Mouse (Mus musculus) kidney, postnatal 0 days (tissue): Measurements from ENCODE around the gene D430019H16Rik. TPM values are rescaled to one million over a fixed set of nuclear protein-coding genes. Genes with fewer than 3 reads are reported as not detected.

ENCODE experiments used
- ATAC-seq: fragments of 200-750 bp; cut with Nextera tagmentation; replicated peaks from 2 replicates; pipeline ENCODE4 v1.8.0; 2017; ENCODE audit warnings: low read depth, moderate number of reproducible peaks, moderate TSS enrichment, moderate library complexity; ENCODE audit not compliant: low FRiP score
- DNase-seq: peaks from one replicate; pipeline ENCODE4 v3.0.0-alpha.2; 2016; ENCODE audit warnings: low spot score
- H3K27ac ChIP-seq: fragments of 300-500 bp; sonication (generic); 2 replicates; pipeline ENCODE4 v1.5.1; 2014; ENCODE audit warnings: mild to moderate bottlenecking
- H3K27me3 ChIP-seq: fragments of 300-500 bp; sonication (generic); 2 replicates; pipeline ENCODE4 v1.6.1; 2014; ENCODE audit warnings: low read length, mixed read lengths; ENCODE audit not compliant: insufficient read depth
- H3K36me3 ChIP-seq: fragments of 300-500 bp; sonication (generic); 2 replicates; pipeline ENCODE4 v1.6.1; 2014; ENCODE audit warnings: low read length, mixed read lengths; ENCODE audit not compliant: insufficient read depth
- H3K4me1 ChIP-seq: fragments of 300-500 bp; sonication (generic); replicated peaks from 2 replicates; pipeline ENCODE4 v1.6.1; 2014; ENCODE audit warnings: antibody characterized with exemption, low read length, mixed read lengths; ENCODE audit not compliant: insufficient read depth
- H3K4me2 ChIP-seq: fragments of 300-500 bp; sonication (generic); 2 replicates; pipeline ENCODE4 v1.6.1; 2014; ENCODE audit warnings: mild to moderate bottlenecking, low read length, moderate library complexity, mixed read lengths
- H3K4me3 ChIP-seq: fragments of 300-500 bp; sonication (generic); replicated peaks from 2 replicates; pipeline ENCODE4 v1.5.1; 2014; ENCODE audit warnings: low read depth, low read length
- H3K9ac ChIP-seq: fragments of 300-500 bp; sonication (generic); 2 replicates; pipeline ENCODE4 v1.6.1; 2014; ENCODE audit warnings: low read depth, low read length
- H3K9me3 ChIP-seq: fragments of 300-500 bp; sonication (generic); replicated peaks from 2 replicates; pipeline ENCODE4 v1.6.1; 2016; ENCODE audit warnings: low read length, inconsistent platforms, mixed read lengths
- CTCF ChIP-seq: IDR thresholded peaks from 2 replicates; pipeline ENCODE4 v1.5.1; 2016; ENCODE audit warnings: antibody characterized with exemption, low read depth, mild to moderate bottlenecking, moderate library complexity
- WGBS: fragments of 180-500 bp; shearing (Covaris S2); extraction: QIAGEN DNeasy Blood & Tissue Kit; methylation state at CpG from one replicate; pipeline ENCODE4 v1.1.7; 2014; 5-methylcytosine and 5-hydroxymethylcytosine counted together
- polyA plus RNA-seq: library from polyadenylated mRNA; unstranded; fragments of >200 nt; fragmentation: Nextera tagmentation; extraction: Ambion mirVana; gene quantifications from 2 replicates; pipeline ENCODE4 v1.2.1, GENCODE M21; 2015

D430019H16Rik gene
- polyA plus RNA-seq, 1 experiment from 2014 or later: 1.1 TPM

- H3K27me3 ChIP-seq: no peaks in the 10 kb centered on the region
- H3K36me3 ChIP-seq: no peaks in the 10 kb centered on the region
- H3K4me3 ChIP-seq: peak overlapping the region; percentile 58
- no peak for TF ChIP-seq CTCF
- under 1% methylated on average over 21 of the region's 21 CpGs for WGBS
- H3K9ac ChIP-seq: peak overlapping the region; percentile 59
- no peaks in the 10 kb centered on the region; the same call in 1 of the 2 replicates for H3K4me1 ChIP-seq
- ATAC-seq (peak; percentile 76), DNase-seq (no peak)
- H3K9me3 ChIP-seq: no peaks in the 10 kb centered on the region
- H3K27ac ChIP-seq: no peak overlapping the region
- H3K4me2 ChIP-seq: peak overlapping the region; percentile 95
These were observed 804 bp downstream of the D430019H16Rik start for GRCm38 (mm10) chr12:105454258-105455062.

- ATAC-seq: no peak
- Histone ChIP-seq H3K4me3 (peak overlapping the region; percentile 58), H3K36me3 (no peaks in the 10 kb centered on the region), H3K9ac (peak overlapping the region; percentile 59), H3K4me1 (no peaks in the 10 kb centered on the region; the same call in 1 of the 2 replicates), H3K9me3 (no peaks in the 10 kb centered on the region), H3K27me3 (no peaks in the 10 kb centered on the region), H3K27ac (no peak overlapping the region), H3K4me2 (peak overlapping the region; percentile 95)
- TF ChIP-seq CTCF: no peak
- no peak for DNase-seq
- 3% methylated on average over 4 of the region's 4 CpGs for WGBS
These were observed 1.5 kb downstream of the D430019H16Rik start for GRCm38 (mm10) chr12:105455063-105455559.

- no peak for TF ChIP-seq CTCF
- ATAC-seq: no peak
- WGBS: 94% methylated on average over 6 of the region's 6 CpGs
- no peak for DNase-seq
- Histone ChIP-seq H3K9ac (no peak overlapping the region), H3K27ac (no peak overlapping the region), H3K9me3 (no peaks in the 10 kb centered on the region), H3K4me3 (no peak overlapping the region), H3K36me3 (no peaks in the 10 kb centered on the region), H3K27me3 (no peaks in the 10 kb centered on the region), H3K4me1 (no peaks in the 10 kb centered on the region; the same call in 1 of the 2 replicates), H3K4me2 (no peak overlapping the region)
These were observed 5.1 kb downstream of the D430019H16Rik start for GRCm38 (mm10) chr12:105458791-105459190.

GRCm38 (mm10) chr12:105461066-105461465 lies 7.4 kb downstream of the D430019H16Rik start:
- H3K4me1 ChIP-seq: no peaks in the 10 kb centered on the region; the same call in 1 of the 2 replicates
- 65% methylated on average over 6 of the region's 6 CpGs for WGBS
- H3K4me3 ChIP-seq: no peak overlapping the region
- H3K27ac ChIP-seq: no peak overlapping the region
- H3K9me3 ChIP-seq: no peaks in the 10 kb centered on the region
- ATAC-seq (no peak), DNase-seq (no peak)
- no peak overlapping the region for H3K9ac ChIP-seq
- H3K4me2 ChIP-seq: no peak overlapping the region
- no peak for TF ChIP-seq CTCF
- no peaks in the 10 kb centered on the region for H3K36me3 ChIP-seq
- H3K27me3 ChIP-seq: no peaks in the 10 kb centered on the region

GRCm38 (mm10) chr12:105469026-105469425 lies 15.4 kb downstream of the D430019H16Rik start:
- no peak for ATAC-seq
- H3K36me3 ChIP-seq: no peaks in the 10 kb centered on the region
- no peak overlapping the region for H3K4me2 ChIP-seq
- no peak overlapping the region for H3K4me3 ChIP-seq
- no peak overlapping the region for H3K9ac ChIP-seq
- no peak overlapping the region for H3K27ac ChIP-seq
- 54% methylated on average over 8 of the region's 8 CpGs for WGBS
- H3K27me3 ChIP-seq: no peaks in the 10 kb centered on the region
- H3K9me3 ChIP-seq: no peaks in the 10 kb centered on the region
- no peak for DNase-seq
- no peak for TF ChIP-seq CTCF
- H3K4me1 ChIP-seq: peaks cover 19% of the 10 kb centered on the region

- DNase-seq: no peak
- Histone ChIP-seq H3K9me3 (no peaks in the 10 kb centered on the region), H3K4me2 (no peak overlapping the region), H3K4me1 (no peaks in the 10 kb centered on the region), H3K9ac (no peak overlapping the region), H3K36me3 (no peaks in the 10 kb centered on the region), H3K4me3 (no peak overlapping the region), H3K27me3 (no peaks in the 10 kb centered on the region), H3K27ac (no peak overlapping the region)
- 47% methylated on average over 12 of the region's 12 CpGs for WGBS
- no peak for ATAC-seq
- TF ChIP-seq CTCF: no peak
These were observed 21.7 kb downstream of the D430019H16Rik start for GRCm38 (mm10) chr12:105475230-105475911.
